In genomic region chr15:96711664-96712063, GRCm38 (mm10) we compare ENCODE assay signal across 1 mouse cellular context.
TF ChIP-seq lines count a peak whose summit lies in the region.

No protein-coding gene starts in this region.

TF ChIP-seq in MEL, 35 proteins besides CTCF, POLR2A, EP300 and RAD21 (continued from another document):
- 0 out of 2 replicates have a peak, but pooled peaks have one; percentile 14 for TF ChIP-seq JUND (IDR thresholded peaks at IDR 0.05; ENCODE audit: low read depth, low read length)
- no peak for TF ChIP-seq ZNF384 (IDR thresholded peaks at IDR 0.05; ENCODE audit: low read depth, low read length)
- TF ChIP-seq GATA1 (IDR thresholded peaks at IDR 0.05; ENCODE audit: low read depth, low read length), result peak; percentile 70
- no peak for TF ChIP-seq MEF2A (IDR thresholded peaks at IDR 0.05; ENCODE audit: extremely low read depth, insufficient replicate concordance, low read depth, low read length, poor library complexity, severe bottlenecking)
- TF ChIP-seq MXI1 (IDR thresholded peaks at IDR 0.05; ENCODE audit: low read depth, low read length), result no peak
- TF ChIP-seq TCF12 (IDR thresholded peaks at IDR 0.05; ENCODE audit: low read depth, low read length), result no peak
- peak; percentile 19; the same call in 1 of the 2 replicates for TF ChIP-seq POLR2AphosphoS2 (IDR thresholded peaks at IDR 0.05; ENCODE audit: low read length)
- TF ChIP-seq TAL1 (IDR thresholded peaks at IDR 0.05; ENCODE audit: low read length), result no peak
- no peak for TF ChIP-seq KAT2A (conservative IDR thresholded peaks at IDR 0.05; ENCODE audit: low read depth, low read length)
- no peak for TF ChIP-seq SMC3 (IDR thresholded peaks at IDR 0.05; ENCODE audit: low read depth, low read length)
